Mouse (Mus musculus): Measurements from ENCODE around the gene 1700020A23Rik.

DNA sequence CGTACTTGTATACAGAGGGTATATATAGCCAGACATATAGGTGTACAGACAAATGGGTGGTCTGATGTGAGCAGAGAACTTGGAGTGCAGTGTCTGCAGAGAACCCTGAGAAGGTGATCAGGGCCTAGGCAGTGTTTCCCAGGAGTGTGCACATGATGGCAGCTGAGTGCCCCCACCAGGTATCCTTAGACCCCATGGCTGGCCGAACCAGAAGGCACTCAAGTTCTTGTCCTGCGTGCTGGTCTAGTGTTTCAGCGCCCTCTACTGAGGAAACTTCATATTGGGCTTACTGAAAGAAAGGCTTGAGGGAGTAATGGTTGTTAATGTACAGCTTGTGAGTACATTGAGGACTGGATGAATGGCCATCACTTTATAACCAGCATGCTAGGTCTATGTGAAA lies 28.1 kb downstream of the 1700020A23Rik start:
- TF ChIP-seq POU5F1 (IDR thresholded peaks at IDR 0.05; ENCODE audit: borderline replicate concordance, low read length), result no peak
- peak; percentile 64 for TF ChIP-seq CTCF (conservative IDR thresholded peaks at IDR 0.05; ENCODE audit: low read length)
